Mouse (Mus musculus) limb, embryonic 15.5 days (tissue): ENCODE measurements at regions not wholly inside any gene's neighbourhood (a gene's known extent, or its start where the extent isn't known, plus 50 kb on each side); places are given as distances from the start of the nearest gene placed in this dataset.

Experiments used
- ATAC-seq: fragments of 200-750 bp; cut with Nextera tagmentation; 2 replicates; pipeline ENCODE4 v1.8.0; 2017; ENCODE audit warnings: low read depth, moderate TSS enrichment; ENCODE audit not compliant: insufficient number of reproducible peaks, low FRiP score, low TSS enrichment
- H3K27ac ChIP-seq: fragments of 300-500 bp; sonication (generic); 2 replicates; pipeline ENCODE4 v1.5.1; 2015; ENCODE audit warnings: moderate library complexity, mild to moderate bottlenecking, inconsistent platforms
- H3K27me3 ChIP-seq: fragments of 300-500 bp; sonication (generic); 2 replicates; pipeline ENCODE4 v1.6.1; 2015; ENCODE audit warnings: inconsistent platforms
- H3K36me3 ChIP-seq: fragments of 300-500 bp; sonication (generic); 2 replicates; pipeline ENCODE4 v1.6.1; 2015; ENCODE audit warnings: inconsistent platforms
- H3K4me1 ChIP-seq: fragments of 300-500 bp; sonication (generic); 2 replicates; pipeline ENCODE4 v1.6.1; 2015; ENCODE audit warnings: inconsistent platforms
- H3K4me2 ChIP-seq: fragments of 300-500 bp; sonication (generic); 2 replicates; pipeline ENCODE4 v1.6.1; 2015; ENCODE audit warnings: mild to moderate bottlenecking, inconsistent platforms
- H3K4me3 ChIP-seq: fragments of 300-500 bp; sonication (generic); 2 replicates; pipeline ENCODE4 v1.5.1; 2015; ENCODE audit warnings: mild to moderate bottlenecking, inconsistent platforms
- H3K9ac ChIP-seq: fragments of 300-500 bp; sonication (generic); 2 replicates; pipeline ENCODE4 v1.6.1; 2015; ENCODE audit warnings: inconsistent platforms
- H3K9me3 ChIP-seq: fragments of 300-500 bp; sonication (generic); 2 replicates; pipeline ENCODE4 v1.6.1; 2016; ENCODE audit warnings: inconsistent platforms
- WGBS: fragments of 180-500 bp; shearing (Covaris S2); methylation state at CpG from one replicate; pipeline ENCODE4 v1.1.7; 2015; 5-methylcytosine and 5-hydroxymethylcytosine counted together

- no peak overlapping the region for H3K27ac ChIP-seq
- no peaks in the 10 kb centered on the region for H3K27me3 ChIP-seq
- no peaks in the 10 kb centered on the region for H3K9me3 ChIP-seq
- no peak overlapping the region for H3K4me2 ChIP-seq
- peaks cover 6% of the 10 kb centered on the region; the same call in 1 of the 2 replicates for H3K4me1 ChIP-seq
- no peaks in the 10 kb centered on the region for H3K36me3 ChIP-seq
- ATAC-seq = no peak
- H3K4me3 ChIP-seq = no peak overlapping the region
- WGBS = 96% methylated on average over 7 of the region's 7 CpGs
- H3K9ac ChIP-seq = no peak overlapping the region
Measured at GRCm38 (mm10) chr7:64041303-64041702, 102.6 kb upstream of the Klf13 start.

GRCm38 (mm10) chr7:64040026-64040737 lies 101.5 kb upstream of the Klf13 start:
- Histone ChIP-seq H3K4me3 (no peak overlapping the region), H3K9ac (no peak overlapping the region), H3K27me3 (no peaks in the 10 kb centered on the region), H3K4me1 (peaks cover 6% of the 10 kb centered on the region; the same call in 1 of the 2 replicates), H3K27ac (no peak overlapping the region), H3K9me3 (no peaks in the 10 kb centered on the region), H3K36me3 (no peaks in the 10 kb centered on the region), H3K4me2 (no peak overlapping the region)
- no peak for ATAC-seq
- WGBS = 85% methylated on average over 7 of the region's 7 CpGs

GRCm38 (mm10) chr7:64037701-64038231 lies 99.1 kb upstream of the Klf13 start:
- no peak overlapping the region for H3K27ac ChIP-seq
- H3K4me2 ChIP-seq = no peak overlapping the region
- H3K27me3 ChIP-seq = no peaks in the 10 kb centered on the region
- no peaks in the 10 kb centered on the region for H3K9me3 ChIP-seq
- H3K4me3 ChIP-seq = no peak overlapping the region
- no peaks in the 10 kb centered on the region for H3K36me3 ChIP-seq
- H3K4me1 ChIP-seq = peaks cover 3% of the 10 kb centered on the region; the same call in 1 of the 2 replicates
- ATAC-seq = no peak
- WGBS = 85% methylated on average over 8 of the region's 8 CpGs
- H3K9ac ChIP-seq = no peak overlapping the region

GRCm38 (mm10) chr7:64036154-64036553 lies 97.4 kb upstream of the Klf13 start:
- H3K4me2 ChIP-seq = no peak overlapping the region
- no peaks in the 10 kb centered on the region for H3K9me3 ChIP-seq
- H3K27me3 ChIP-seq = no peaks in the 10 kb centered on the region
- no peak overlapping the region for H3K4me3 ChIP-seq
- no peaks in the 10 kb centered on the region for H3K4me1 ChIP-seq
- WGBS = 88% methylated on average over 7 of the region's 7 CpGs
- no peak for ATAC-seq
- H3K36me3 ChIP-seq = no peaks in the 10 kb centered on the region
- no peak overlapping the region for H3K9ac ChIP-seq
- H3K27ac ChIP-seq = no peak overlapping the region

- H3K4me2 ChIP-seq = no peak overlapping the region
- no peak overlapping the region for H3K9ac ChIP-seq
- H3K27me3 ChIP-seq = no peaks in the 10 kb centered on the region
- H3K4me1 ChIP-seq = no peaks in the 10 kb centered on the region
- H3K36me3 ChIP-seq = no peaks in the 10 kb centered on the region
- H3K4me3 ChIP-seq = no peak overlapping the region
- 64% methylated on average over 8 of the region's 8 CpGs for WGBS
- ATAC-seq = no peak
- no peak overlapping the region for H3K27ac ChIP-seq
- no peaks in the 10 kb centered on the region for H3K9me3 ChIP-seq
Measured at GRCm38 (mm10) chr7:64035025-64035606, 96.4 kb upstream of the Klf13 start.

GRCm38 (mm10) chr7:64034493-64034892 lies 95.8 kb upstream of the Klf13 start:
- Histone ChIP-seq H3K27me3 (no peaks in the 10 kb centered on the region), H3K4me3 (no peak overlapping the region), H3K4me2 (no peak overlapping the region), H3K36me3 (no peaks in the 10 kb centered on the region), H3K9me3 (no peaks in the 10 kb centered on the region), H3K4me1 (no peaks in the 10 kb centered on the region), H3K27ac (no peak overlapping the region), H3K9ac (no peak overlapping the region)
- 67% methylated on average over 1 of the region's 1 CpGs for WGBS
- no peak for ATAC-seq

GRCm38 (mm10) chr7:64033388-64033787 lies 94.7 kb upstream of the Klf13 start:
- Histone ChIP-seq H3K27me3 (no peaks in the 10 kb centered on the region), H3K9ac (no peak overlapping the region), H3K36me3 (no peaks in the 10 kb centered on the region), H3K4me1 (no peaks in the 10 kb centered on the region), H3K27ac (no peak overlapping the region), H3K9me3 (no peaks in the 10 kb centered on the region), H3K4me2 (no peak overlapping the region), H3K4me3 (no peak overlapping the region)
- ATAC-seq = no peak
- WGBS = 80% methylated on average over 2 of the region's 2 CpGs

GRCm38 (mm10) chr7:64032921-64033354 lies 94.2 kb upstream of the Klf13 start:
- no peak for ATAC-seq
- Histone ChIP-seq H3K9me3 (no peaks in the 10 kb centered on the region), H3K4me3 (no peak overlapping the region), H3K36me3 (no peaks in the 10 kb centered on the region), H3K9ac (no peak overlapping the region), H3K27me3 (no peaks in the 10 kb centered on the region), H3K27ac (no peak overlapping the region), H3K4me2 (no peak overlapping the region), H3K4me1 (no peaks in the 10 kb centered on the region)
- 63% methylated on average over 9 of the region's 9 CpGs for WGBS

- Histone ChIP-seq H3K27me3 (no peaks in the 10 kb centered on the region), H3K4me3 (no peak overlapping the region), H3K36me3 (no peaks in the 10 kb centered on the region), H3K27ac (no peak overlapping the region), H3K4me1 (no peaks in the 10 kb centered on the region), H3K9me3 (no peaks in the 10 kb centered on the region), H3K9ac (no peak overlapping the region), H3K4me2 (no peak overlapping the region)
- no peak for ATAC-seq
- 90% methylated on average over 2 of the region's 2 CpGs for WGBS
Measured at GRCm38 (mm10) chr7:64030650-64031049, 91.9 kb upstream of the Klf13 start.

GRCm38 (mm10) chr7:64027100-64027499 lies 88.4 kb upstream of the Klf13 start:
- Histone ChIP-seq H3K9me3 (no peaks in the 10 kb centered on the region), H3K27me3 (no peaks in the 10 kb centered on the region), H3K4me2 (no peak overlapping the region), H3K9ac (no peak overlapping the region), H3K27ac (no peak overlapping the region), H3K4me3 (no peak overlapping the region), H3K36me3 (no peaks in the 10 kb centered on the region), H3K4me1 (peaks cover 4% of the 10 kb centered on the region; the same call in 1 of the 2 replicates)
- WGBS = 85% methylated on average over 7 of the region's 7 CpGs
- peak; percentile 27; the same call in 1 of the 2 replicates for ATAC-seq

- no peak for ATAC-seq
- Histone ChIP-seq H3K4me2 (no peak overlapping the region), H3K27me3 (no peaks in the 10 kb centered on the region), H3K9me3 (no peaks in the 10 kb centered on the region), H3K4me3 (no peak overlapping the region), H3K4me1 (peaks cover 12% of the 10 kb centered on the region), H3K27ac (no peak overlapping the region), H3K9ac (no peak overlapping the region), H3K36me3 (no peaks in the 10 kb centered on the region)
- WGBS = 86% methylated on average over 2 of the region's 2 CpGs
Measured at GRCm38 (mm10) chr7:64025155-64025554, 86.4 kb upstream of the Klf13 start.

GRCm38 (mm10) chr7:64024253-64024652 lies 85.5 kb upstream of the Klf13 start:
- Histone ChIP-seq H3K9me3 (no peaks in the 10 kb centered on the region), H3K27me3 (no peaks in the 10 kb centered on the region), H3K27ac (no peak overlapping the region), H3K4me2 (no peak overlapping the region), H3K4me1 (peaks cover 12% of the 10 kb centered on the region), H3K36me3 (no peaks in the 10 kb centered on the region), H3K9ac (no peak overlapping the region), H3K4me3 (no peak overlapping the region)
- WGBS = 81% methylated on average over 4 of the region's 4 CpGs
- no peak for ATAC-seq
